Mouse (Mus musculus): Measurements from ENCODE around the gene Lactb.

DNA sequence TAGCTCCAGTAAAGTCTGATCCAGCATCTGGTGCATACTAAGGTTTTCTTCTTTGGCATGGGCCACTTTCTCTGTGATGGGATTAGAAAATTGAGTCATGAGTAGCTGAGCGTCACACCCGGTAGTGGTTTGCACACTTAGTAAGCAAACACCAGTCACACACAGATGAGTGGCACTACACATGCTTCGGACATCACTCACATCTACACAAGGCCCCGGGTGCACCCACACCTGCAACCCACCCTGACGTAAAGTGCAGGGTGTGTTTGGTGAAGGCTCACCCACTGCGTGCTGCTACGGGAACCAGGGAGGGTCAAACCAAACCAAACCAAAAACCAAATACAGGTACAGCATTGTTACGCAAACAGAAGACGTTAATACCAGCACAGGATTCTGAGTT lies 48.1 kb upstream of the Lactb start:
- no peak for TF ChIP-seq CTCF (conservative IDR thresholded peaks at IDR 0.05; ENCODE audit: low read length)
- no peak for TF ChIP-seq NANOG (IDR thresholded peaks at IDR 0.05; ENCODE audit: borderline replicate concordance, low read length)

Measured in E14TG2a.4 (cell line).